Mouse (Mus musculus) liver, adult 2 months (tissue): Measurements from ENCODE around the gene Mstn.

Experiments
- CTCF ChIP-seq: fragments of 200-500 bp; IDR thresholded peaks from 2 replicates; pipeline ENCODE4 v1.5.1; 2011; ENCODE audit warnings: low read depth, low read length, control low read depth
- POLR2A ChIP-seq: fragments of 200-500 bp; IDR thresholded peaks from 2 replicates; pipeline ENCODE4 v1.6.1; 2011; ENCODE audit warnings: low read length, control low read depth; ENCODE audit not compliant: insufficient read depth; ENCODE audit errors: extremely low read depth

DNA sequence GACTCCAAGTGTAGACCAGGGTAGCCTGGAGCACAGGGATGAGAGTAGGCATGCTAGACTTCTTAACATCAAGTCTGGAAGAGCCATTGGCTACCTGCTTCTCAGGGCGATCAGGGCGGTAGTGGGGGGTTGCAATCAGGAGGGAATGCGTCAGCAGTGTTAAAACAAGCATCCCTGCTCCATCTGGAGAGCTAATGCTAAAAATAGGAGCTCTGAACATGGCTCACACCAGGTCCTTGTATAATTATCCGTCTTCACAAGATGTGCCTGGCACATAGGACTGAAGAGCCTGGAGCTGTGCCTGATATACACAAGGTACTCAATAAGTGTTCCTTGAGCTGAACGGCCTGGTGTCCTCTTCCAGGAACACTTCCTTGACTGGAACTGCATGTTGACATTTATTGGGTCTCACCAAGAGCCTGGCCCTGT, 24.0 kb upstream of the Mstn start:
- TF ChIP-seq CTCF (no peak), POLR2A (no peak)
